Mouse (Mus musculus): ENCODE results near the gene Frmd8.

- TF ChIP-seq CTCF (IDR thresholded peaks at IDR 0.05; ENCODE audit: control insufficient read depth, insufficient read depth, insufficient replicate concordance, low read depth, low read length) (no peak), POLR2A (IDR thresholded peaks at IDR 0.05; ENCODE audit: control insufficient read depth, low read depth, low read length) (no peak)
Measured at GRCm38 (mm10) chr19:5809712-5810089, 65.4 kb downstream of the Frmd8 start.

Data from testis, adult 2 months (tissue).